Mouse (Mus musculus): Measurements from ENCODE around the gene Pam. TPM values are rescaled to one million over a fixed set of nuclear protein-coding genes. Genes with fewer than 3 reads are reported as not detected.
"Not testable (repeated sequence)": the region's sequence is repeated elsewhere in the genome, so short reads cannot be mapped to it uniquely, and the experiment has no call there.

Gene Pam
- total RNA-seq, 2 experiments from 2014 or later = 29.7 to 34.6 TPM

GRCm38 (mm10) chr1:97974968-97975367 lies 120.5 kb downstream of the Pam start:
- no peak for DNase-seq (ENCODE audit: low spot score)

DNA sequence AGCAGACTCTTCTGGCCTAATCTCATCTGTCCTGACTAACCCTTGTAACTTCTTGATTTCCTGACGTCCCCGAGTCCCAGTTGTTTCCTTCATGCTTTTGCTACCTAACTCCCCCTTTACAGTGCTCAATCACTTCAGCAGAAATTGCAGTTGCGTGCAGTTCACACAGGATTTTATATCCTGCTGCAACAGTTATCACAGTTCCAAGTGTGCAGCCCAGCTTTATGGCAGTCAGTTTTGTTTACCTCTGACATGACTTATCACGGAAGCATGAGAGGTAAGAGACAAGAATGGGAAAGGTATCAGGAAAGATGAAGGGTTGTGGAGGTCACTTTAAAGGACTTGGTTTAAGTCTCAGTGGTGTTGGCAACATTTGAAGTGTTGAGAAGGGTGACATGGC lies 125.7 kb downstream of the Pam start:
- no peak for DNase-seq (ENCODE audit: low spot score)

DNA sequence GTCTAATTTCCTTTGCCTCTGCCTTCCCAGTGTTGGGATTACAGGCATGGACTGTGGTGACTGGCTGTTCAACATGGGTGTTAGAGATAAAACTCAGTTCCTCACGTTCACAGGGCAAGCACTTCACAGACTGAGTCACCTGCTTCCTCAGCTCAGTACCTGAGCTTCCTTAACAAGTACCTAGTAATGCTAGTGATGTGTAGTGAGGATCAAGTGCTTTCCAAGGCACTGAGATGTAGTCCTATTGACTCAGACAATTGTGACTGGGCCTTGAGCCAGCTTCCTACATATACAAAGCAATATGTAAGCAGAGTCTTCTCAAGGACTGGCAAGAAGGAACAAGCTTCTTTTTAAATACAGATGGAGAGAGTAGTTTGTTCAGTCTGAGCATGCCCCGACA lies 131.7 kb downstream of the Pam start:
- DNase-seq (ENCODE audit: low spot score) = no peak

GRCm38 (mm10) chr1:97962134-97962533 lies 133.3 kb downstream of the Pam start:
- no peak for DNase-seq (ENCODE audit: low spot score)

DNA sequence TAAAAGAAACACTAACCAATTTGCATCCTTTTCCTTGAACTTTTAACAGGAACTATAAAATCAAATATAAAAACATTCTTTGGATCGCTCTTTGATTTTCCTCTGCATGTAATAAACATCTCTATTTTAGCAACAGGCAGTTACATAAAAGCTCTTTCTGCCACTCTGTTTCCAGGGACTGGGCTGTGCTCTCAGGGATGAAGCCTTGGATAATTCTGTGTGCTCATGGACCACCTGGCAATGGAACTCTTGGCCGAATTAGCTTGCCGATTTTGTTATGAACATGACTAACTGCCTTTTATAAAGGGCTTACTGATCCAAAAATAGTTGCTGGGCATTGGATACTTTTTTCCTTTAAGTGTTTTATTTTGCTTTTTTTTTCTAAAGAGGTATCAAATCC lies 134.8 kb downstream of the Pam start:
- no peak for DNase-seq (ENCODE audit: low spot score)

- no peak for DNase-seq (ENCODE audit: low spot score)
Observed at GRCm38 (mm10) chr1:97960124-97960523, 135.3 kb downstream of the Pam start.

DNA sequence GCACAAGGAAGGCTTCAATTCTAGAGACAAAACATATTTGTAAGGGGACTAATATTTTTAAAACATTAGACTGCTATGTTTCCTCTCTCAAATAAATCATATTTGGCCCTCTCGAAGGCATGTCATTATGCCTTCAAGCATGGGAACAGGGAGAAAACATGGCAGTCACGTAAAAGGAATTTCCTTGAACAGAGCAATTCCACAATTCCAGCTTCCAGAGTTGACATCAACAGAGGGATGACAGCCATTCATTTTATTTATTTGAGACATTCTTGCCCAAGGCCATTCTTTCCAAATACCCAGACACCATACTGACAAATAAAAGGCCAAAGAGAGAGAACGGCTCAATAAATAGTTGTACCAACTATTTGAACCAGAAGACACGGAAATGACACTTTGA lies 136.7 kb downstream of the Pam start:
- DNase-seq (ENCODE audit: low spot score) = no peak

DNA sequence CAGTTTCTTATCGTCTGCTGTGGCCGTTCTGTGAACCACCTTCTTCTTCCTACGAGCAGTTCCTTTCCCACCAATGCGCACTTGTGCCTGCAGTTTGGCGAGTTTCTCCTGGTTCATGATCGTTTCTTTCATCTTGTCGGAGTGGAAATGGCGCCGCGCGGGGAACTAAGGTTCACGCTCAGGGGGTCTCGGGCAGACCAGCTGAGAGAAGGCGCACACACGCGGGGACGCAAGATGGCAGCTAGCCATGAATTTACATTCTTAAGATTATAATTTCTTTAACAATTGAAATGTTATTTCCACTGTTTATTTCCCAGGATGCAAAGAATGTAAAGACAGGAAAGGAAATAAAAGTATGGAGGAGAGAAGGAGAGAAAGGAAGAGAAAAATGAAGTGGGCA lies 146.2 kb downstream of the Pam start:
- not testable (repeated sequence) for DNase-seq (ENCODE audit: low spot score)

- no peak for DNase-seq (ENCODE audit: low spot score)
Observed at GRCm38 (mm10) chr1:97947100-97947499, 148.3 kb downstream of the Pam start.

- DNase-seq (ENCODE audit: low spot score) = no peak
Observed at GRCm38 (mm10) chr1:97943908-97944608, 151.4 kb downstream of the Pam start.

GRCm38 (mm10) chr1:97943402-97943801 lies 152.0 kb downstream of the Pam start:
- DNase-seq (ENCODE audit: low spot score) = peak; percentile 10

GRCm38 (mm10) chr1:97942966-97943365 lies 152.5 kb downstream of the Pam start:
- no peak for DNase-seq (ENCODE audit: low spot score)

- no peak for DNase-seq (ENCODE audit: low spot score)
Observed at GRCm38 (mm10) chr1:97938586-97938985, 156.9 kb downstream of the Pam start.

DNA sequence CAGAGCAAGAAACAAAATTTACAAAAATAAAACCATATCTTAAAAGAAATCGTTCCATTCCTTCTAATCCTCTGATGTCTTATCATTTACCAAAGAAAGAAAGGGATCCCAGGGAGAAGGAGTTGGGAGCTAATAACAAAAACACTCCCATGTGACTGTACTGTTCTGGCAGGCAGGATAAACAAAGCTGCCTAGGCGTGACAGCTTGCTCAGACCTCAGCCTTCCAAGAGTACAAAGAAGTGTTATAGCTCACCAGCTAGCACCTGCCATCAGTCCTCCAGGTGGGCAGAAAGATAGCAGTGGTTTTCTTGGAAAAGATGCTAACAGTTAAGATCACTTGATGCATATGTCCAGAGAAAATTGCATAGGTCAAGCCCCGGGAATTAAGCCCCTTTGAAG lies 157.4 kb downstream of the Pam start:
- DNase-seq (ENCODE audit: low spot score) = no peak

GRCm38 (mm10) chr1:97934940-97935339 lies 160.5 kb downstream of the Pam start:
- DNase-seq (ENCODE audit: low spot score) = no peak

GRCm38 (mm10) chr1:97931220-97931619 lies 164.2 kb downstream of the Pam start:
- DNase-seq (ENCODE audit: low spot score) = no peak

GRCm38 (mm10) chr1:97929415-97930028 lies 165.9 kb downstream of the Pam start:
- no peak for DNase-seq (ENCODE audit: low spot score)

- DNase-seq (ENCODE audit: low spot score) = no peak
Observed at GRCm38 (mm10) chr1:97926789-97927188, 168.7 kb downstream of the Pam start.

GRCm38 (mm10) chr1:97926017-97926540 lies 169.4 kb downstream of the Pam start:
- DNase-seq (ENCODE audit: low spot score) = no peak

GRCm38 (mm10) chr1:97922395-97922794 lies 173.1 kb downstream of the Pam start:
- no peak for DNase-seq (ENCODE audit: low spot score)

- no peak for DNase-seq (ENCODE audit: low spot score)
Observed at GRCm38 (mm10) chr1:97921886-97922285, 173.6 kb downstream of the Pam start.

GRCm38 (mm10) chr1:97918495-97918894 lies 177.0 kb downstream of the Pam start:
- DNase-seq (ENCODE audit: low spot score) = peak; percentile 2

- DNase-seq (ENCODE audit: low spot score) = no peak
Observed at GRCm38 (mm10) chr1:97916971-97917234, 178.5 kb downstream of the Pam start.
